Mouse (Mus musculus) cerebellum, adult 8-10 months (tissue): ENCODE data around the gene Slc30a5.
"Not testable (repeated sequence)": the region's sequence is repeated elsewhere in the genome, so short reads cannot be mapped to it uniquely, and the experiment has no call there.

ENCODE experiments used
- DNase-seq: peaks from one replicate; pipeline ENCODE4 v3.0.0; 2022

The Slc30a5 gene

DNA sequence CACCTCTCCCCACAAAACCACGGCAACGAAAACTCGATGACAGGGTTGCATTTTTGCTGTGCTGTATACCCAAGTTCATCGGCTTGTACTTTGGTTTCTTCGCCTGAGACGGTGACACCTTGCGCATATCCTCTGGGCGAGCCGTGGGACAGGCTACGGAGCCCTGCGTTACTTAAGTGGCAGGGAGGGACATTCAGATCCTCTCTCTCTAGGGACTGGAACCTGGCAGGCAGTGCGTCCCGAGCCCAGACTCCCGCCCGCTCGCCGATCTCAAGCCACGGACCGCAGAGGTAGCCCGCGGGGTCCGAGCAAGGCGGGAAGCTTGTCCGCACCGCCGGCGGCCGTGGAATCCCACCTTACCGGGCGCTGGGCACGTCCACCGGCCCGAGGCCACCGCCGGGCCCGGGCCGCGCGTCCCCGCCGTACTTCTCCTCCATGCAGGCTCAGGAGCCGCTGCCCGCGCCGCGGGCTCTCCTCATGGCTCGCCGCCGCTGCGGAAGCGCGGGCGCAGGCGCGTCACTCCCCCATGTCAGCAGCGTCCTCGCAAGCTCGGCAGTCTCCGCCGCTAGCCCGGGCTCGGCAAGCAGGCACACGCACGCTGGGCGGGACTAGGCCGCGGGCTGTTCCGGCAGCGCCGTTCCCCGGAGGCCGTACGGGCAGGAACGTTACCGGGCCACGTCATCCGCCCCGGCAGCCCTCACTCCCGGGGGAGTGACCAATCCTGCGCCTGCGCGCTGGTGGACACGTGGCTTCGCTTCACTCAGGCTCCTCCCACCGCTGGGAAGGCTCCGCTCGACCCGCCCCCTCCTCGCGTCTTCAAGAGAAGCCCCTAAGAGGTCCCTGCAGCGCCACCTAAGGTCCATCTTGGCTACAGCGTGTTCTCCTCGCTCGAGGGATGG lies at the start of gene Slc30a5:
Slc30a5 (minus strand) TSS at position 687 of the 899 bp plus-strand sequence.
- DNase-seq, result peak; percentile 99

- no peak for DNase-seq
Measured at GRCm38 (mm10) chr13:100881944-100882343, 48.7 kb upstream of the Slc30a5 start.

DNA sequence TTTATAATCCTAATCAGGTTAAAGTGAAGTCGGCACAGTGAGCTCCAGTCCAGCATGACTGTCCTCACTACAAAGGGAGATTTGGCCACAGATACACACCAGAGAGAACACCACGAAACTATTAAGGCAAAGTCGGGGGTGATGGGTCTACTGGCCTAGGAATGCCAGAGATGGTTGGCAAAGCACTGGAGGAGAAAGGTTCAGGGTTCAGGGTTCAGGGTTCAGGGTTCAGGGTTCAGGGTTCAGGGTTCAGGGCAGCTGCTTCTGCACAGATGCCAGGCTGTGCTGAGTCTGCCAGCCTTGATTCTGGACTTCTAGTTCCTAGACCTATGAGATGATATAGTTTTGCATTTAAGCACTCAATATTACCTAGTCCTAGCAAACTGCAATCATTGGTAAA lies 46.6 kb upstream of the Slc30a5 start:
- DNase-seq, result no peak

- no peak for DNase-seq
Measured at GRCm38 (mm10) chr13:100879326-100879725, 46.1 kb upstream of the Slc30a5 start.

- no peak for DNase-seq
Measured at GRCm38 (mm10) chr13:100878264-100878663, 45.0 kb upstream of the Slc30a5 start.

DNA sequence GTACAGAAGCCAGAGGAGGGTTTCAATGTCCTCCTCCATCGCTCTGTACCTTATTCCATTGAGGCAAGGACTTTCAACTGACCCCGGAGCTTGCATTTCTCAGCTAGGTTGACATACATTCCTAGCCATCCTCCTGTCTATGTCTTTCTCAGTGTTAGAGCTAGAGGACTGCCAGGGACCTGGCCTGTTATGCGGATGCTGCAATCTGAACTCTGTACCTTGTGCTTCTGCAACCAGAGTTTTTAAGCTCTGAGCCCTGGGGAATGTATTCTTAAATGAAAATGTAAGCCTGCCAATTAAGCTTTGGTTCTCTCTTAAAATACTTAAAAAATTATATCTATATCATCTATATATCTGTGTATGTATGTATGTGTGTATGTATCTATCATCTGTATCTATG lies 44.5 kb upstream of the Slc30a5 start:
- no peak for DNase-seq

- no peak for DNase-seq
Measured at GRCm38 (mm10) chr13:100875103-100875502, 41.9 kb upstream of the Slc30a5 start.

- no peak for DNase-seq
Measured at GRCm38 (mm10) chr13:100874588-100874987, 41.4 kb upstream of the Slc30a5 start.

GRCm38 (mm10) chr13:100873530-100873929 lies 40.3 kb upstream of the Slc30a5 start:
- no peak for DNase-seq

DNA sequence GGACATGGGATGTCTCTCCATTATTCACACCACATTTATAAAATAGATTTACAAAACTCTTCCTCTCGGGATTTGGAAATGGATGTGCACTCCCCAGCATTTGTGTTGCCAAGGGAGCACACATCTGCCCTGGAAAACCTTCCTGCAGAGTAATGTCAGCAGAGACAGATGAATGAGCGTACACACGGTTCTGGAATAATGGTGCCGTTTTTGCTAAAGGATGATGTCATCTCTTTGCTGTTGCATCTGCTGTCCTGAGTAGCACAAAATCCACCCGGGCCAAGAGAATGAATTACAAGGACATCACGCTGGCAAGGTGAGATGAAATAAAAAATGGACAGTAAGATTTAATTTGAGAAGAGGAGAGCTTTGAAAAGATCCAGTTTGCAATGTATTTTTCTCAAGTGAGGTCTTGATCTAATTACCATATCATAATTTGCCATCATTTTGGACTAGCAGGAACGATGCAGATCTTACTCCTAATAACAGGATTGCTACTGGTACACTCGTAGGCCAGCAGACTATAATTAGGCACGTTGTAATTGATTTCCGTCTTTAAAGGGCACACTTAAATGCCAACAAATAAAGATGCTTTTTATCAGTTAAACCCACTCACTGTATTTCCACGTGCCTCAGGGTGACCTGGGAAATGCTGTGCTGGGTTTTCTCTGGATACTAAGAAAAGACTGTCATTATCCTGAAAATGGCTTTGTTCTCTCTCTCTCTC lies 38.4 kb upstream of the Slc30a5 start:
- DNase-seq, result no peak

GRCm38 (mm10) chr13:100869813-100870212 lies 36.6 kb upstream of the Slc30a5 start:
- DNase-seq, result no peak

DNA sequence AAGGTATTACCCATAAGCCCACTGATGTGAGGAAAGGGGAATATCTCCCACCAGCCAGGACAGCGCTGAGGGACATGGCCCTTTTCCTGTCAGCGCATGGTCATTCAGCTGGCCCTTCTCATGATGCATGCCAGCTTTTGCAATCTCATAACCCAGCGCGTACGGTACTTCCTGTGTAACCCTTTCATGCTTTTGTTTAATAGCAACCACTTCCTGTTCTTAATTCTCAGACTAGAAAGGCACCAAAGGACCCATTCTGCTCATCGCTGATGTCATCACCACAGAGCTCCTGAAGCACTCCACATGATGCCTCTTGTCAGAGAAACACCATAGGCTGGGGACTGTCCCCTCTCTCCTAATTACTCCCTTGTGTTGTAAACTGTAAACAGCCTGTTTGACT lies 33.1 kb upstream of the Slc30a5 start:
- no peak for DNase-seq

DNA sequence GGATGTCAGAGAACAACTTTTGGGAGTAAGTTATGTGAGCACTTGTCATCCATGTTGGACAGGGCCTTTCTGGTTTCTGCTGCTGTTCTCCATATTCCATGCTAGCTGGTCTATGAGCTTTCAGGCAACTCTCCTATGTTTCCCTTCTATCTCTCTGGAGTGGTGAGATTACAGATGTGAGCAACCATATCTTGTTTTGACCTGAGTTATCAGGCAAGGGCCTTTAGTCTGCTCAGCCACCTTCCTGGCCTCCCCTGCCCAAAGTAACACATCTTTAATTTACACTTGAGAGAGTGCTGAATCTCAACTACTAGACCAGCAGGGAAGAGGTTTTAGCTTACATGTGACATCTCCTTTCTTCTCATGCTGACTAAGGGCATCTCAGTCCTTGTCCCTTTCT lies 32.5 kb upstream of the Slc30a5 start:
- no peak for DNase-seq

DNA sequence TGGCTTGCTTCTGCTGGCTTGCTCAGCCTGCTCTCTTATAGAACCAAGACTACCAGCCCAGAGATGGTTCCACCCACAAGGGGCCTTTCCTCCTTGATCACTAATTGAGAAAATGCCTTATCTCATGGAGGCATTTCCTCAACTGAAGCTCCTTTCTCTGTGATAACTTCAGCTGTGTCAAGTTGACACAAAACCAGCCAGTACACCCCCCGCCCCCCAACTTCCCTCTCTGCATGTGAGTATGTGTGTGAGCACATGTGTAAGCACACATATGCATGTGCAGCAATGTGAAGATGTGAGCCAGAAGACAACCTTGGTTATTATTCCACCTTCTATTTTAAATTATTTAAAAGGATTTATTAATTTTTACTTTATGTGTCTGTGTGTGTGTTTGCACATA lies 30.7 kb upstream of the Slc30a5 start:
- not testable (repeated sequence) for DNase-seq

GRCm38 (mm10) chr13:100859117-100859516 lies 25.9 kb upstream of the Slc30a5 start:
- no peak for DNase-seq

- DNase-seq, result peak; percentile 34
Measured at GRCm38 (mm10) chr13:100854174-100854573, 20.9 kb upstream of the Slc30a5 start.

- no peak for DNase-seq
Measured at GRCm38 (mm10) chr13:100853120-100853519, 19.9 kb upstream of the Slc30a5 start.

DNA sequence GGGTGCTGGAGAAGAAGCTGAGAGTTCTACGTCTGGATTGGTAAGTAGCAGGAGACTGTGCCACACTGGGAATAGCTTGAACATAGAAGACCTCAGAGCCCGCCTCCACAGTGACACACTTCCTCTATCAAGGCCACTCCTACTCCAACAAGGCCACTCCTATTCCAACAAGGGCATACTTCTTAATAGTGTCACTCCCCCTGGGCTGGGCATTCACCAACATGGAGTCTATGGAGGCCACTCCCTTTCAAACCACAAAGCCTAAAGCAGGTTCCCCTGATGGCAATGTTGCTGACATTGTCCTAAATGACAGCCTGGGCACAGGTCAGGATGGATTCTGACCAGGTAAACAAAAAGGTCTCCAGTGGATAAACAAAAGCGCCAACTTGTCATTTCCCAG lies 15.9 kb upstream of the Slc30a5 start:
- DNase-seq, result no peak

DNA sequence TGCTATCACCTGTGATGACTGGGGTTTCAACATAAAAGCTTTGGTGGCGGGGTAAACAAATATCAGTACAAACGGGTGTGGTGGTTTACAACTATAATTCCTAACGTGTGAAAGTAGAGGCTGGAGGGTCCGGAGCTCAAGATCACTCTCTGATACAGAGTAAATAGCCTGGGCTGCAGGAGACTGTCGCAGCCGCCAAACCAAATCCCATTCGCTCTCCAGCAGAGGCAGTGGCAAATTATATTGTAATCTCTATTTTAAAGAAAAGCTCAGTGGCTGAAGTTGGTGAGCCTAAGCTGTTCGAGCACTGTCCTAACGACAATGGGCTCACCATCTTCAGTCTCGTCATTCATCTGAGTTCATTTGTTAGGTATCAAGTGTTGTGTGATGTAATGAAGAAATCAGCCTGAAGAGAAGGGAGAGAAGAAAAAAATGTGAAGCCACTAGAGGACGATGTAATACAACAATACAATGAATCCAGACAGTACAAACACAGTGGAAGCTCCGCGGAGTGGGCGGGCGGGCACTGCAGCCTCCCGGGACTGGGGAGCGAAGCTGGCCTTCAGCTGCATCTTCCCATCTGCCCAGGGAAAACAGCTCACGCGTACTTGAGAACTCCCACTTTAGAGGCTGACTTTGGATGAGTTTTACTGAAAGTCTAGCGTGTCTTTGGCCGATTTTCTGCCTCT lies 13.8 kb upstream of the Slc30a5 start:
- DNase-seq, result no peak

- no peak for DNase-seq
Measured at GRCm38 (mm10) chr13:100846254-100846653, 13.0 kb upstream of the Slc30a5 start.

GRCm38 (mm10) chr13:100843944-100844343 lies 10.7 kb upstream of the Slc30a5 start:
- DNase-seq, result no peak

DNA sequence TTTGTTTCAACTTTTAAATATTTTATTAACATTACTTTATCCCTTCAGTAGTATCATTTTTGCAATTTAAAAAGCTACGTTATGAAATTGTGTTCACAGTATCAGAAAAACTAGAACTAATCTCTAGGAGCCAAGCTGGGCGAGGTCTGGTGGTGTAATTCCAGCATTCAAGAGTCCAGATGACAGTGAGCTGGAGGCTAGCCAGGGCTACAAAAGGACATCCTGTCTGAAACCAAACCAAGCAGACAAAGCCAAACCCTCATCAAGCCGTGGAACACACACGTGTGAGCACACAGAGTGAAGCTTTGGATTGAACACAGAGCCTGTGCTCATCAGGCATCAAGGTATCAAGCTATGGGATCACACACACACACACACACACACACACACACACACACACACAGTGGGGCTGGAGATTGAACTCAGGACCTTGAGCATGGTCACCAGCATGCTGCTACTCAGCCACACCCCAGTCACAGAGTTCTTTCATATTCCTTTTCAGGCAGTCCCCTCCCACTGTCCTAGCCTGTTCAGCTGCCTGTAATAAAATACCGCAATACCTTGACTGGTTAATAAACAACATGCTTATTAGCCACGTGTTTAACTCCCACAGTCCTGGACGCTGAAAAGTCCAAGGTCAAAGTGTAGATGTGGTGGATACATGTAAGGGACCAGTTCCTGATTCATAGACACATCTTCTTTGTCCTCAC lies 9.9 kb upstream of the Slc30a5 start:
- no peak for DNase-seq

DNA sequence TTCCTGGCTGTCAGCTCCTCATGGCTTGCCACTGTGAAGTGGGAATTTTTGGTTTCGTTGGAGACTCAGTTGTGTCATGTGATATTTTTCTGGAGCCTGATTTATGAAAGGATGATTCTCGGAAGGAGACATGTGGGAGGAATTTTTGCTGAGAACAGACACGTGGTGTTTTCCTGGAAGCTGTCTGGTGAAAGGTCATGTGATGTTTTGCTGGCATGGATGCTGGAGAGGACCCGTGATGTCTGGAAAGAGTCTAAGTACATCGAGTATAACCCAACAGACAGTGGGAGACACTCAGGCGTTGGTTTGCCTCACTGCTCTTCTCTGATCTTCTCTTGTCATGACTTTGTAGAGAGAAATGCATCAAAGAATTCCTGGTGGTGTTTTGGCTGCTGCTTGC lies 8.5 kb upstream of the Slc30a5 start:
- no peak for DNase-seq
